Mouse (Mus musculus) c-Kit-positive CD71-positive TER-119-negative erythroid progenitor cells, embryonic 14.5 days (primary cell): ENCODE measurements at regions not wholly inside any gene's neighbourhood (a gene's known extent, or its start where the extent isn't known, plus 50 kb on each side); places are given as distances from the start of the nearest gene placed in this dataset.

Experiments
- DNase-seq: peaks from one replicate; pipeline ENCODE4 v3.0.0-alpha.2; 2013; ENCODE audit warnings: low read depth

DNA sequence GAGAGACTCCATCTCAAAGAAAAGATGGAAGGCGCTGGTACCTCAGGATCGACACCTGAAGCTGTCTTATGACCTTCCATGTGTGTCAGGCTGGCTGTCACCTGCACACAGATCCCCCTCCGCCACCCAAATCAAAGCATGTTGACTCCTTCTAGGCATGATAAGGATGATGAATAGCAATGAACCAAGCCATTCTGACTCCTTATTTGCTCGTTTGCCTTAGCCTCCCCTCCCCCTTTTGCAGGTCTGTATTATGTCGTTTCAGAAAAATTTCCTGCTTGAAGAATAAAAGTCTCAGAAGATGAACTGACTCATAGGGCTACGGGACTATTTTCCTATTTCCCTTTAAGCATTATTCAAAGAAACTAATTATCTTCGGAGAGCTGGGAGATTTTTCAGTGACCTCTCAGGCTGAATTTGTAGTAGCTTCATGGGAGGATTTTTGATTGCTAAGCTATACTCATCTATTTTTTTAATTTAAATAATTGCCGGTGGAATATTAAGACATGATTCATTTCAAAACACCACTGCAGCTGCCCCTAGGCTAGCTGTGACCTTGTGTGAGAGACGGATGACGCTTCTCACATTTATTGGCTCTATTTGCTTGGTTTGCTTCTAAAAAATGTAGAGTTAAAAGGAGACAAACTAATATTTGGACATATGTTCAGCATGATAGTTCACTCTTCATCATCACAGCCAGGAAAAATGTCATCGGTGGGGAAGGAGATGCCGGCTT is 72.4 kb upstream of the Zc3h12c start:
- DNase-seq = no peak

- DNase-seq = no peak
Observed at GRCm38 (mm10) chr9:52234775-52235174, 66.4 kb upstream of the Zc3h12c start.

DNA sequence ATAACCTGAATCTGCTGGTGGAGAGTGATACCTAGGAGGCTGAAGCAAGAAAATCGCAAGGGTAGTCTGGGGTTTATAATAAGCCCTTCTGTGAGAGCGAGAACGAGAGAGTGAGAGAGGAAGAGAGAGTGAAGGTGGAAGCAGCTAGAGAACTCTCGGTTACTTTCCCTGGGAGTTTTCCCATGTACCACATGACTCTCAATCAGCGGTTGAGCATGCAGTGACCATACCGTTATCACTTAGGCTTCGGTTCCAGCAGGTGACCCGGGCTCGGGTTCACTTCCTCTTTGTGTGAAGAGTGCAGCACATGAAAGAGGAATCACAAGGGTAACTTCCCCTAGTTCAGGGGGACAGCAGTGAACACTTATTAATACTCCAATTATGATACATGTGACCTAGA is 61.2 kb upstream of the Zc3h12c start:
- no peak for DNase-seq

DNA sequence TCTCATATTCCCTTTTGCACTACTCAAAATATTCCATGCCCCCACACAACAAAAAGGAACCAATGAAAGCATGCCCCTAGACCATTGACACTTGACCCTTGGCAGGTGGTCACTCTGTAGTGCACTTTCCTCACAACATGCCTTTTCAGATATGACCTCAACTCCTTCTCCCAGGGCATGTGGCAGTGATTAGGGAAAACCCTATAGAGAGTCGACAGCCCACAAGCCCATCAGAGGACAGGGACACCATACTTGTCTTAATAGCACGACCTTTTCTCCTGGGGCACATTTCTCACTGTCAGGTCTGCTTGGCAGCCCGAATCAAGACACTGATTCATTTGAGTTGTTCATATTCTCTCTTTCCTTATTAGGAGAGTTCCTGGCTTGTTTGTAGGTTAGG is 57.3 kb upstream of the Zc3h12c start:
- no peak for DNase-seq

GRCm38 (mm10) chr9:52223509-52224113 is 55.2 kb upstream of the Zc3h12c start:
- DNase-seq = no peak
